ENCODE assay signal across 10 mouse cellular contexts in genomic region chr1:153174801-153175200, GRCm38 (mm10). TPM values are rescaled to one million over a fixed set of nuclear protein-coding genes. Genes with fewer than 3 reads are reported as not detected.
A peak's percentile ranks its signal among the peaks of the same experiment; 100 is the strongest.
DNase-seq lines count a peak whose midpoint lies in the region; ATAC-seq lines count a peak whose summit lies in the region.
"Had no signal": no experiment of that assay in that cellular context is flagged by ENCODE, and none has a peak within 500 bp of the region (broad histone marks: within the 10 kb centered on the region; RNA-seq: fewer than 3 reads in every experiment).

No protein-coding gene starts in this region.

- peak; percentile 42; the same call in 1 of the 2 replicates for ATAC-seq in hindbrain, embryonic 16.5 days
- ATAC-seq in hindbrain, embryonic 13.5 days (ENCODE audit: low FRiP score): no peak
- no peak for ATAC-seq in forebrain, embryonic 11.5 days (replicated peaks; ENCODE audit: low FRiP score)

- H3K9me3 ChIP-seq in hindbrain, embryonic 16.5 days (ENCODE audit: control insufficient read depth, low read length): no peaks in the 10 kb centered on the region
- H3K9me3 ChIP-seq in hindbrain, embryonic 13.5 days: no peaks in the 10 kb centered on the region
- H3K9me3 ChIP-seq in forebrain, embryonic 11.5 days (ENCODE audit: control insufficient read depth, low read length): no peaks in the 10 kb centered on the region
- H3K9me3 ChIP-seq: liver, embryonic 15.5 days had no signal

- peak; percentile 91 to 93 for DNase-seq in adrenal gland, postnatal 36 days
- peak; percentile 74 to 76 for DNase-seq in heart, adult 18-20 months
- peak; percentile 83 for DNase-seq in kidney, postnatal 14 days
- DNase-seq in urinary bladder, adult 18-20 months (ENCODE audit: low spot score in 2 of 2): peak; percentile 49 to 74
- no peak for DNase-seq in forebrain, embryonic 11.5 days (ENCODE audit: low spot score)
- no peak for DNase-seq in embryo, embryonic 9.5 days (ENCODE audit: extremely low spot score)

- 56% methylated on average over 12 of the region's 12 CpGs for WGBS in hindbrain, embryonic 16.5 days
- 69% methylated on average over 12 of the region's 12 CpGs for WGBS in hindbrain, embryonic 13.5 days
- 83% methylated on average over 12 of the region's 12 CpGs for WGBS in forebrain, embryonic 11.5 days

- no peak overlapping the region for H3K4me2 ChIP-seq in hindbrain, embryonic 16.5 days (ENCODE audit: low read length)
- H3K4me2 ChIP-seq in hindbrain, embryonic 13.5 days: no peak overlapping the region
- H3K4me2 ChIP-seq in forebrain, embryonic 11.5 days (ENCODE audit: low read depth, low read length, severe bottlenecking): no peak overlapping the region
- H3K4me2 ChIP-seq: liver, embryonic 15.5 days had no signal

- H3K36me3 ChIP-seq in hindbrain, embryonic 16.5 days (ENCODE audit: control insufficient read depth, insufficient read depth, low read length): no peaks in the 10 kb centered on the region
- H3K36me3 ChIP-seq in hindbrain, embryonic 13.5 days: no peaks in the 10 kb centered on the region
- H3K36me3 ChIP-seq in forebrain, embryonic 11.5 days (ENCODE audit: control insufficient read depth, insufficient read depth, low read length): no peaks in the 10 kb centered on the region
- H3K36me3 ChIP-seq: liver, embryonic 15.5 days had no signal

- H3K4me3 ChIP-seq in hindbrain, embryonic 16.5 days (ENCODE audit: low read length): no peak overlapping the region
- no peak overlapping the region for H3K4me3 ChIP-seq in hindbrain, embryonic 13.5 days
- H3K4me3 ChIP-seq in forebrain, embryonic 11.5 days (ENCODE audit: low read depth, low read length): no peak overlapping the region
- H3K4me3 ChIP-seq: erythroblast, embryonic 14.5 days; liver, embryonic 15.5 days had no signal

- no peak overlapping the region for H3K27ac ChIP-seq in hindbrain, embryonic 16.5 days (ENCODE audit: low read depth, low read length)
- no peak overlapping the region for H3K27ac ChIP-seq in hindbrain, embryonic 13.5 days
- H3K27ac ChIP-seq in forebrain, embryonic 11.5 days (ENCODE audit: low read depth, low read length): no peak overlapping the region
- H3K27ac ChIP-seq: liver, embryonic 15.5 days had no signal

- H3K27me3 ChIP-seq in hindbrain, embryonic 16.5 days (replicated peaks; ENCODE audit: control insufficient read depth, insufficient read depth, low read length): no peaks in the 10 kb centered on the region
- H3K27me3 ChIP-seq in hindbrain, embryonic 13.5 days: no peaks in the 10 kb centered on the region
- no peaks in the 10 kb centered on the region for H3K27me3 ChIP-seq in forebrain, embryonic 11.5 days (ENCODE audit: control insufficient read depth, insufficient read depth, low read length)
- H3K27me3 ChIP-seq: liver, embryonic 15.5 days had no signal

- H3K9ac ChIP-seq in hindbrain, embryonic 16.5 days (ENCODE audit: low read depth, low read length): no peak overlapping the region; the same call in 1 of the 2 replicates
- no peak overlapping the region for H3K9ac ChIP-seq in hindbrain, embryonic 13.5 days
- no peak overlapping the region for H3K9ac ChIP-seq in forebrain, embryonic 11.5 days (ENCODE audit: low read length)
- H3K9ac ChIP-seq: liver, embryonic 15.5 days had no signal

- H3K4me1 ChIP-seq in hindbrain, embryonic 16.5 days (ENCODE audit: control insufficient read depth, insufficient read depth, low read depth, low read length): no peaks in the 10 kb centered on the region
- peaks cover 16% of the 10 kb centered on the region; the same call in 1 of the 2 replicates for H3K4me1 ChIP-seq in hindbrain, embryonic 13.5 days (replicated peaks)
- H3K4me1 ChIP-seq in forebrain, embryonic 11.5 days (replicated peaks; ENCODE audit: control insufficient read depth, insufficient read depth, low read length): peaks cover 6% of the 10 kb centered on the region; the same call in 1 of the 2 replicates

RNA-seq across cellular contexts. Expression of gene Lamc2, which starts 11.4 kb away (rescaled TPM):
- polyA plus RNA-seq in hindbrain, embryonic 16.5 days (2015; fragmentation: Nextera tagmentation; extraction: Ambion mirVana): 2.5 and 2.6 TPM in 2 replicates
- 0.80 and 0.84 TPM in 2 replicates for polyA plus RNA-seq in hindbrain, embryonic 13.5 days (2015; fragmentation: Nextera tagmentation; extraction: Ambion mirVana)
- total RNA-seq in adrenal gland, postnatal 36 days (2021): 1 to 10 TPM; 1.0 to 2.8 TPM
- 10 to 100 TPM; 12.3 to 13.2 TPM for total RNA-seq in heart, adult 18-20 months (2021)
- polyA plus RNA-seq in forebrain, embryonic 11.5 days (2014; fragmentation: Nextera tagmentation; extraction: Ambion mirVana): 0.48 and 0.55 TPM in 2 replicates

Comparison
In these comparisons a context has a peak if more than half of its experiments do, and no peak if none do; other contexts are left out.
1. DNase-seq: peak in adrenal gland, postnatal 36 days (2 of 2), heart, adult 18-20 months (2 of 2), kidney, postnatal 14 days (single experiment) and urinary bladder, adult 18-20 months (2 of 2); none in forebrain, embryonic 11.5 days (single experiment) and embryo, embryonic 9.5 days (single experiment).